Mouse (Mus musculus): ENCODE results near the gene Zfp575.
A peak's percentile ranks its signal among the peaks of the same experiment; 100 is the strongest.

Gene Zfp575

DNA sequence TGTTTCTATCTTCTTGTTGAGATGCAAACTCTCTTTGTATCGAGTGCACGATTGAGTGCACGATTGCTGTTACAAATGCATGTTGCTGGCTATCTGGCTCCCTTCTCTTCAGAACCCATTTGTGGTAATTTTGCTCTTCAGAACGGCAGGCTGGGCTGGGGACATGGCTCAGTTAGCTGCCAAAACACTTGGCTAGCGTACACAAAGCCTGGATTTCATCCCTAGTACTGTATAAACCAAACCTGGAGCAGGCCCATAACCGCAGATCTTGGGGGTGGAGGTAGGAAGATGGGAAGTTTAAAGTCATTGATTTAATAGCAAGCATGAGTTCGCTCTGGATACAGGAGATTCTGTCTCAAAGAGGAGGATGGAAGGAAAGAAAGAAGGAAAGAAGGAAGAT is 18.1 kb upstream of the Zfp575 start:
- DNase-seq (ENCODE audit: low spot score in 2 of 2), result no peak

DNA sequence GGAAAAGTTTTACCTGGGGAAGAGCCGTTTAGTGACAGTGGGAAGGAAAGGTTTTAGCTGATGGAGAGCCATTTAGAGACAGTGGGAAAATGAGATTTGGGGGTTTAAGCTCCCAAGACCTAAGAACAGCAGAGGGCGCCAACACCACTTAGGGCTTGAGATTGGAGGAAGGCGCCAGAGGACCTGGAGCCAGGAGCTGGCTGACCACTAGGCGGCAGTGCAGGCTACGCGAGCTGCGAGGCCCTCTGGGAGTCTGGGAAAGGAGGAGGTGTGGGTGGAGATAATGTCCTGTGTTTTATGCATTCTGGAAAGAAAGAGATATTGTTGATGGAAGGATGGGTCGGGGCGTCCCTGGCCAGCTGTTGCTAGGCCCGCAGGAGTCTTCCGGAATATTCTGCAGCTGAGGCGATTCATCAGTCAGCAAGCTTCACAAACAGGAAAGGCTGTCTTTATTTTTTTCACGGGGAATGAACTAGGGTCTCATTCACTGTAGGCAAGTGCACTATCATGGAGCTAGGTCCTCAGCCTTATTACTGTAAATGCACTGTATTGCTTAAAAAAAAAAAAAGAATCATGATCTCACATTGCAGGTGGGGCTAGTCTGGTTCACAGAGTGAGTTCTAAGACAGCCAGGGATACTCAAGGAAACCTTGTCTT is 13.6 kb upstream of the Zfp575 start:
- DNase-seq (ENCODE audit: low spot score in 2 of 2), result peak; percentile 98

DNA sequence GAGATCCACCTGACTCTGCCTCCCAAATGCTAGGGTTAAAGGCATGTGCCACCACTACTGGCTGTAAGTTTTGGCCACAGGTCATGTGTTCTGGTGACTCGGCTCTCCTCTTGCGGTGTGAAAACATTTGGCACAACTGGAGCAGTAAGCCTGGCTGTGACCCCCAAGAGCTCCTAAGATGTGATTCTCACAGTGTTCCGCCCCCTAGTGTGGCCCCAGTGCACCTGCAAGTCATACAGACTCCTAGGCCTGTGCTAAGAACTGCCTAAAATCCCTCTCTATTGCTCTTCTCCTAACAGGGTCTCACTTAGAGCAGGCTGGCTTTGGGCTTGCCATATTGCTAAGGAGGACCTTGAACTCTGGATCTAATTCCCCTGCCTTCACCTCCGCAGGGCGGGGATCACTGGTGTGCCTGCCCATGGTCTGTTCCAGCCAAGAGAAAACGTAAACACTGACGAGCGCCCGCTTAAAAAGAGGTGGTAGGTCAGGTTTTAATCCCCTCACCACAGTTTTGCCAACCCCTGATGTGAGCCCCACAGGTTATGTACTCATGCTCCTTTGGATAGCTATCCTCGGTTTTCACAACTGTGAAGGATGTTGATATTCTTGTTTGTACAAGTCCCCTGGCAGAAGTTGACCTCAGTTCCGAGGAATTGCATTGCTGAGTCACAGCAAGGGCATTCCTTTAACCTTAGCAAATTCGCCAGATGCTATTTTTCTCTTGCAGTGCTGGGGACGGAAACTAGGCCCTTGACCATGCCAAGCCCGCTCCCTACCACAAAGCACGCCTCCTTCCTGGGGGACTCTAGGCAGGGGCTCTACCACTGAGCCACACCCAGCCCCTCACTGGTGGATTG is 12.0 kb upstream of the Zfp575 start:
- DNase-seq (ENCODE audit: low spot score in 2 of 2), result no peak

DNA sequence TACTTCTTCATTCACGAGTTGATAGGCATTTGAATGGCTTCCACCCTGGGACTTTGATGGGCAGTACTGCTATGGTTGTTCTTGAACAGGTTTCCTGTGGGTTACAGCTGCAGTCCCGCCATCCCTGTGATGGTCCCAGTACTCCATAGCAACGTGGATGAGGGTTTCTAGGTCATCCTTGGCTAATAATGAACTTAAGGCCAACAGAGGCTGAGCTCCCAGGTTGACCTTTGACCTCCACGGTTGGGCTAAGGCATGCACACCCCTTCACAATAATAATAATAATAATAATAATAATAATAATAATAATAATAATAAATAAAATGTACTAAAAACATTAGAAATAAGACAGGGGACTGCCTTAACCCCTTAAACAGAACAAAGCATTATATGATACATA is 10.7 kb upstream of the Zfp575 start:
- DNase-seq (ENCODE audit: low spot score in 2 of 2), result no peak

DNA sequence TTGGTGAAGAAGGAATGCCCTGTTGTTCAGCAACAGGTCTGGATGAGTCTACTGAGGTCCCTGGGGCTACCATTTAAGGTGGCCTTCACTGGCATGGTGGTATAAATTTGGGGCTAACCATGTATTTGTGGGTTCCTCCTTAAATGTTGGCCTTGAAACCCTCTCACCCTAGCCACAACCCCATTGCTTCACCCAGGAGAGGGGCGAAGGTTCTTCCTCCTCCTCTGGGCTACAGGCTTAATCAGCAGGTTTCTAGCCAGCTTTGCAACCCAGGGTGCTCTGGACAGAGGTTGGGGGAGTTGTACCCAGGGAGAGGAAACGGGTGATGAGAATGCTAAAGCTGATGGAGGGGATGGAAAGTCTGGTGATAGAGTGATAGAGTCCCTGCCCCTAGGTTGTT is 8.0 kb upstream of the Zfp575 start:
- no peak for DNase-seq (ENCODE audit: low spot score in 2 of 2)

DNA sequence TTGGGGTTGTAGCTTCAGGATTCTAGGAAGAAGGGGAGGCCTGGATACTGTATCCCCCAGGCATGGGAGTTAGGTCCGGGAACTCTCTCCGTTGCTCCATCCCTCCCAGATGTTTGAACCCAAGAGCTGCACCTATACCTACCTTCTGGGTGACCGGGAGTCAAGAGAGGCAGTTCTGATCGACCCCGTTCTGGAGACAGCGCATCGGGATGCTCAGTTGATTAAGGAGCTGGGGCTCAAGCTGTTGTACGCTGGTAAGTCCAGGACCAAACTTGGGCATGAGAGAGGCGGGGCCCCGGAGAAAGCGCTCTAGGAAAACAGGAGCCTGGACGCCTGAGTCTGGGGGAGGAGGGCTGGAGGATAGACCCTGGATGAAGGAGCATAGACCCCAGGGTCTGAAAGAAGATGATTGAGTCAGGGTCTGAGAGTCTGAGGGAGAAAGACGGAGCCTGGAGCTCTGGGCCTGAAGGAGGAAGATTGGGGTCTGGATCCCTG is 6.9 kb upstream of the Zfp575 start:
- DNase-seq (ENCODE audit: low spot score in 2 of 2), result no peak

DNA sequence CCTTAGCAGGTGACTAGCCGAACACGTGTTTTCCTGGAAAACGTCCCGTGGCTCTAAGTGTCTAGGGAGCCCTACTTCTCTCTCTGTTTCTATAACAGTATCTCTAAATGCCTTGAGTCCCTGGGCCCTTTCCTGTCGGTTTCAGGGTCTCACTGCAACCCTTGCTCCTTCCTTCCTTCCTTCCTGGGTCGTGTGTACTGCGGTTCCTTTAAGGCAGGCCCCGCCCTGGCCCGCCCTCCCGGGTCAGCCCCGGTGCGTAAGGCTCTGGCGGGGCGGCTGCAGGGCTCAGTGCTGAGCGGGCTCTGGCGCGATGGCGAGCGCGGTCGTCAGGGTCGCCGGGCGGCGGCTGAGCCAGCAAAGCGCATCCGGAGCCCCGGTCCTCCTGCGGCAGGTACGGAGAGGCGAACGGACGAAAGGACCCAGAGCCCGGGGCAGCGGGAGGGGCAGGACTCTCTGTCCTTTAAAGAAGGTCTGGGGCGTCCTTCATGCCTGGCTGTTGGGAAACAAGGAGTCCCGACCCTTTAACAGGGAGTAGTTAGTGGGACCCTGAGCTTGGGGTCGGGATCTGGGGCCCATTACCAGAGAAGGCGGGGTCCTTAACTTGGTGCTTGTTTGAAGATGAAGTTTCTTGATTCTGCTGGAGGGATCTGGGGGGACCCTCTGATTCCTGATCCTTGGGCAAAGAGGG is 6.3 kb upstream of the Zfp575 start:
- peak in 1 of 2 experiments; percentile 55 for DNase-seq (ENCODE audit: low spot score in 2 of 2)

DNA sequence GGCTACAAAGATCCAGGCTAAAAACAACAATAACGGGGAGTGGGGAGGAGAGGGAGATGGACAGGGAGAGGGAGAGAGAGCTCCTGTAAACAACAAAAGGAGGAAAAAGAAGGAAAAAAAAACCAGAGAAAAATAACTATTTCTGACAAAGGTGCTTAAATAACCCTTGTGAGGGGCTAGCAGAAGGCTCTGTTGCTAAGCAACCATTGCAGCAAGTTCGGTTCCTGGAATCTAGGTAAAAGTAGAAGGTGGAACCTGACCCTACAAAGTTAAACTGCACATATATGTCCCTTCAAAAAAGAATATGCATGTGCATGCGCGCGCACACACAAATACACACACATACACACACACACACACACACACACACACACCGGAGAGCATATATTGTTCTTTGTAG is 5.3 kb upstream of the Zfp575 start:
- DNase-seq (ENCODE audit: low spot score in 2 of 2), result no peak

DNA sequence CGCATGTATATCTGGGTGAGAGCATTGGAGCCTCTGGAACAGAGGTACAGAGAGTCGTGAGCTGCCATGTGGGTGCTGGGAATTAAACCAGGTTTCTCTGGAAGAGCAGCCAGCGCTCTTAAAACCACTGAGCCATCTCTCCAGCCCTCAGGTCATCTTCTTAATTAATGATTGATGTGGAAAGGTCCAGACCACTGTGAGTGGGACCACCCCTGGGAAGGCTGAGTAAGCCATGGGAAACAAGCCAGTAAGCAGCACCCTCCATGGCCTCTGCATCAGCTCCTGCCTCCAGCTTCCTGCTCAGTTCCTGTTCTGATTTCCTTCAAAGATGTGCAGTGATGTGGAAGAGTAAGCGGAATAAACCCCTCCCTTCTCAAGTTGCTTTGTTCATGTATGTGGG is 4.7 kb upstream of the Zfp575 start:
- no peak for DNase-seq (ENCODE audit: low spot score in 2 of 2)

DNA sequence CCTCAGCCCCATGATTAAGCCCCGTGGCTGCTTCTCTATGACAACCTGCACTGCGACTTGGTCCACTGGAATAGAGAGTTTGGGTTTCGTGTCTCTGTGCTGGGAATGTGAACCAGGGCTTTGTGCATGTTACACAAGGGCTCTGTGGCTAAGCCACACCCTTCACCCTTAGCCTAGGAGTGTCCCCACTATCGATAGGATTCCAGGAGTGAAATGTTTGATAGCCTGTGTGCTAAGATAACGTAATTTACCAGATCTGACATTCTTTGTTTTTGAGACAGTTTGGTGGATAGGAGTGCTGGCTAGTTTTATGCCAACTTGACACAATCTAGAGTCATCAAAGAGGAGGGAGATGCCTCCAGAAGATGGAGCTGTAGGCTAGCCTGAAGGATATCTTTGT is 4.3 kb upstream of the Zfp575 start:
- DNase-seq (ENCODE audit: low spot score in 2 of 2), result no peak

DNA sequence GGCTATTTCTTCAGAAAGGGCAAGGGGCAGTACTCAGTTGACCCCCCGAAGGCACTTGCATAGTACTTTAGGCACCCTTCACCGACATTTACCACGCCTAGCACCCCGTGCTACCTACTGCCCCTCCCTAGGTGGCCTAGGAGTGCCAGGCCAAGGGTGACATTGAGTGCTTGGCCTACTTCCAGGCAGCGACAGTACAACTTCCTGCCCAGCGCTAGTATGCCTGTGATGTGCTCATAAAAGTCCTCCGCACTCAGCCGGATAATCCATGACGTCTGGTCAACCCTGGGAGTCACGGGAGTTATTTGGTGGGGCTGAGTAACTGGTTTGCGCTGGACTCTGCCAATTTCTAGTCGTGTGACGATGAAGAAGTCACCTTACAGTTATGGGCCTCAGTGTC is 895 bp upstream of the Zfp575 start:
- no peak for DNase-seq (ENCODE audit: low spot score in 2 of 2)

DNA sequence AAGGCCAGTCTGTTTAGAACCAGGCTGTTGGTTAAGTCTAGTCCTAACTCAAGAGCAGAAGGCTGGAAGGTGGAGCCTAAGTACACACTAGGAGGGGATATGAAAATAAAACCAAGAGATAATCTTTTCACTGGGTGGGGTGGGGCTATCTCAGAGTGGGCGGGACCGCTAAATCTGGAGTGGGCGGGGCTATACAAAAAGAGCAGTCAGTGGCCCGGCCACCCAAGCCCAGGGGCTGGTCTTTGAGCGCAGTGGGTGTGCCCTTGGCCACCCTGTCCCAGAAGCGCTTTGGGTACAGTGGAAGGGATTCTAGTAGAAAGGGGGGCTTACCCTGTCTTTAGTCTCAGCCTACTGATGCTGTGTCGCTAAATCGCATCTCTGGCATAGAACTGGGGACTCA is 613 bp downstream of the Zfp575 start:
- DNase-seq (ENCODE audit: low spot score in 2 of 2), result no peak

DNA sequence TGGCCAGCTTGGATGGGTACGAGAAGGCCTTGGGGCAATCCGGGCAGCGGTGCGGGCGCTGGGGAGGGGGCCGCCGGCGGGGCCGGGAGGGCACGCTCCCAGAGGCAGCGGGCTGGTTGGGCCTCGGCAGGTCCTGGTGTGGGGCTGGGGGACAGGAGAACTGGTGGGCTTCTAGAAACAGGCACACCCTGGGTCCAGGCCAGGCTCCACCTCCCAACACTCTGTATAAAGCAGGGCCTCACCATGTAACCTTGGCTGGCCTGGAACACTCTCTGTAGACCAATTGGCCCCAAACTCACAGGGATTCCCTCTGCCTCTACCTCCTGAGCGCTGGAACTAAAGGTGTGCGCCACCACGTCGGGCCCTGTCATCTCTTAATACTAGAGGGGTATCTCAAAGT is 1.4 kb downstream of the Zfp575 start:
- no peak for DNase-seq (ENCODE audit: low spot score in 2 of 2)

DNA sequence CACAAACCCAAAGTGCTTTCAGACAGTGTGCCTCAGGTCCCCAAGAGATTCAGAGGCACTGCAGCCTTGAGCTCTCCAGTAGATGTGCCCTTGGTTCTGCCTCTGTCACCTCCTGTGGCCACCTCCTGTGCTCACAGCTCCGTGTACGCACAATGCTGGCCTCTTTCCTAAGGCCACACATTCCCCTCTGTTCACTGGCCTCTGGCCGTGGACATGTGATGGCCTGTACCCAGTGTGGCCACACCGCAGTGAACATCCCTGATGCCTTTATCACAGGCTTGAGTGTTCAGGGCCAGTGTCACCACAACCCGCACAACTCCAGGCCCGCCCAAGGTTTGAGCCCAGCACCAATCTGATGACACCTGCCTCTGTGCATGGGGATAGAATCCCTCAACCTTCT is 2.6 kb downstream of the Zfp575 start:
- no peak for DNase-seq (ENCODE audit: low spot score in 2 of 2)

DNA sequence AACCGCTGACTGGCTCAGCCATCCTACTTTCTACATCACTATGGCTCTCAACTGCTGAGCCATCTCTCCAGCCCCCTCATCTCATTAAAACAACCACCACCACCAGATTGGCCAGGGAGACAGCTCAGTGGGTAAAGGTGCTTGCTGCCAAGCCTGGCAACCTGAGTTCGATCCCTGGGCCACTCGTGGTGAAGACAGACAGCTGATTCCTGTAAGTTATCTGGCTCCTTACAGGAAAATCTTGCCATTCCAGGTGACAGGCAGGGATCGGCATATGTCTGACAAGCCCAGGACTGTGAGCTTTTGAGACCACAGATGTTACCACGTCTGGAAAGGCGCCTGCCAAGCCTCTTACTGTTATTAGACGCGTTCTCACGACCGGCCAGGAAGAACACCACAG is 9.6 kb downstream of the Zfp575 start:
- no peak for DNase-seq (ENCODE audit: low spot score in 2 of 2)

DNA sequence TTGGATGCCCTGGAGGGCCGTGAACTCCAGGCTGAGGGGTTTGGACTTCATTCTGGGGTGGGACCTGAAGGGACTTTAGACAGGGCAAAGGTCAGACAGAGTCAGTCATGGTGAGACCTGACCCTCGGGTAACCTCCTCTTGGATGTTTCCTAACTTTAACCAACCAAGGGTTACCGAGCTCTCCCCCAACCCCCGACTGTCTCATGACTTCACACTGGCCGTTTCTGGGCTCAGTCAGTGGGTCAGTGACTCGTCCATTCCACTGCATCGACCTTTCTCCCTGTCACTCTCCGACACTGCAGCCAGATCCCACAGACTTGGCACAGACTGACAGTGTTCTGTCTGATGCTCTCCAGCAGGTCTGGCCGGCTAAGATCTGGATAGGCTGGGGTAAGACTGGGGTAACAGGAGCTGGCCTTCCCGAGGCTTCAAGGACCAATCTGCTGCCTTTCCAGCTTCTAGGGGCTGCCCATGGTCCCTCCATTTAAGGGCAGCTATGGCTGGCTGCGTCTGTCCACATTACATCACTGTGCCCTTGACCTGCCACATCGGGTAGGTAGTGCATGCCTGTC is 13.1 kb downstream of the Zfp575 start:
- DNase-seq (ENCODE audit: low spot score in 2 of 2), result no peak

DNA sequence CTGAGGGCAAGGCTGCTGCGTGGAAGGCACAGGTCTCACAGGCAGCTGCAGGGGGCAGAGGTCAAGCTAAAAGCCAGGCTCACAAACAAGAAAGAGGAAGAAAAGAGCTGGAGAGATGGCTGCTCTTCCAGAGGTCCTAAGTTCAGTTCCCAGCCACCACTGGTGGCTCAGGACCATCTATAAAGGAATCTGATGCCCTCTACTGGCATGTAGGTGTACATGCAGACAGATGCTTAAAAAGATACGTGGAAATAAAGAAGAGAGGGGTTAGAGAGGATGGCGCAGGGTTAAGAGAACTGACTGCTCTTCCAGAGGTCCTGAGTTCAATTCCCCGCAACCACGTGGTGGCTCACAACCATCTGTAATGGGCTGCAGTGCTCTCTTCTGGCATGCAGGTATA is 15.0 kb downstream of the Zfp575 start:
- DNase-seq (ENCODE audit: low spot score in 2 of 2), result no peak

DNA sequence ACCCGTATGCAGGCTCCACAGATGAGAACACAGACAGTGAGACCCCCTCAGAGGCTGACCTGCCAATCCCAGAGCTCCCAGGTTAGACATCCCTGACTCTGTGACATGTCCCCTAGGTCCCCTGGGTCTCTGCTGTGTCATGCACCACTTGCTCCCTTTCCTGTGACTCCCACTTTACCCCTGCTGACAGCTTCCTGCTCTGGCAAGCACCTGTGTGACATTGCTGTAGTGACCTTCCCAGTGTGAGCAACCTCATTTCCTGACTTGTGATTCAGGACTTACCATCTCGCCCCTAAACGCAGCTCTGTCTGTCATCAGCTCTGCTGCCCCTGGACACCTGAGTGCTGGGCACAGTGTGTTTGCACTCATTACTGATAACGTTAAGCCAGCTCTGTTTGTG is 16.4 kb downstream of the Zfp575 start:
- no peak for DNase-seq (ENCODE audit: low spot score in 2 of 2)

DNA sequence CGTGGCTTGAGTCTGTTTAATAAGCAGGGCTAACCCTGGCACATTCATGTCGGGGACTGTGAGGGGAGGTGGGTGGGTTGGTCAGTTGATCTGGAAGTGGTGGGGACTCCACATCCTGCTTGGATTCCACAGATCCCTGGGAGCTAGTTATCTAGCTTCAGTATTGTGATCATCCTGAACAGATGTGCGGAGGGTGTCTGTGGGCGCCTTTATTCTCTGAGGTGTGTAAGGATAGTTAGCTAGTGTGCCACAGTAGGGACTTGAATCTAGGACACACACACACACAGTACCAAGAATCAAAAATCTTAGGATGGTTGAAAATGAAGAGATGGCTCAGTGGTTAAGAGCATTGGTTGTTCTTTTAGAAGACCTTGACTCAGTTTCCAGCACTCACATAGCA is 18.9 kb downstream of the Zfp575 start:
- DNase-seq (ENCODE audit: low spot score in 2 of 2), result no peak

DNA sequence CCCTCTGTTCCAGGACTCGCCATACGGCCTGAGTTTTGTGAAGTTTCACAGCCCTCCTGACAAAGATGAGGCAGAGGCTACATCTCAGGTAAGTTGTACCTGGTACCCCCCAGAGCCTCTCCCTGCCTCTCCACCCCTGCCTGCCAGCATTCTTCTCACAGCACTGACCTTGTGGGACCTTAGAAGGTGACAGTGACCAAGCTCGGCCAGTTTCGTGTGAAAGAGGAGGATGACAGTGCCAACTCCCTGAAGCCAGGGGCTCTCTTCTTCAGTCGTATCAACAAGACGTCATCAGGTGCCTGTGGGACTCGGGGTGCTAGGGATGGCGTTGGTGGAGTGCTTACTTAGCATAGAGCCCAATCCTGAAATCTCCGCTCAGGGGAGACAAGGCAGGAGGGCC is 21.2 kb downstream of the Zfp575 start:
- DNase-seq (ENCODE audit: low spot score in 2 of 2), result no peak

DNA sequence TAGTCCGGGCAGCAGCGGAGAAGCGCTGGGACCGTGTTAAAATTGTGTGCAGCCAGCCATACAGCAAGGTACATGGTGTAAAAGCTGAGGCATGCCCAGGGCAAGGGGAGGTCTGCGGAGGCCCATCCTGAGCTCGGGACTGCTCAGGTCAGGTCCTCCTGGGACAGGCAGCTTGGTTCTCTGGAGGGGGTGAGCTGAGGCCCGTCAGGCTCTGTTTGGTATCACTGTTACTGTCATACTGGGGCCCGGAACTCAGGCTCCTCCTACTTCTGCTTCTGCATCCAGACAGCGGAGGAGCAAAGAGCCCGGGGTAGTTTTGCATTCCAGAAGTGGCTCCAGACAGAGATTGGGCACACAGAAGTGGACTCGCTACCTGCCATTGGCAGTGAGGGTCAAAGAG is 21.8 kb downstream of the Zfp575 start:
- DNase-seq (ENCODE audit: low spot score in 2 of 2), result no peak

DNA sequence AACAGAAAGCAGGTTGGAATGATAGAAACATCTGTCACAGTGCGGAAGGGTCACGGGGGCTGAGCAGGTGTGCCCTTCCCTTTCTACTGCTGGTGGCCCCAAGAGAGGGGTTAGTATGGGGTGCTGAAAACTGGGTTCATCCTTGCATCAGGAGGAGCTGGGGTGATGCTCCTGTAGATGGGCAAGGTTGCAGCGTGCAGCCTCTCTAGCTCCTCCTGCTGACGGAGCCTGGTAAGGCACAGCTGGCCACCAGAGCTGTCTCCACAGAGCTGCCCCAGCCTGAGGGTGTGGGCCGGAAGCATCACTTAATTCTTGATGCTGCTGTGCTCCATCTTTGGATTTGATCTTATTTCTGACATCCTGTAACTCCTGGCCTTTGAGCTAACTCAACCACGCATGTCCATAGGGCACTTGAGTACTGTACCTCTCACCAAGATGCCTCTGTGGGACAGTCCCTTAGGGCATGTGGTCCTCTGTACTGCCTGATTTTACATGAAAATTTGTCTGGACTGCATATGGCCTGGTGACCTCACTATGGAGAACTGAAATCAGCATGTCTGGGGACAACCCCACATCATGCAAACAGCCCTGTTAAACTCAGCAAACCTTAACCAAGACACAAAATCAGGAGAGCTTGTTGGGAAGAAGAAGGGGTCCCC is 22.7 kb downstream of the Zfp575 start:
- peak; percentile 58 to 81 for DNase-seq (ENCODE audit: low spot score in 2 of 2)
